Mouse (Mus musculus): ENCODE measurements at regions not wholly inside any gene's neighbourhood (a gene's known extent, or its start where the extent isn't known, plus 50 kb on each side); places are given as distances from the start of the nearest gene placed in this dataset.

DNA sequence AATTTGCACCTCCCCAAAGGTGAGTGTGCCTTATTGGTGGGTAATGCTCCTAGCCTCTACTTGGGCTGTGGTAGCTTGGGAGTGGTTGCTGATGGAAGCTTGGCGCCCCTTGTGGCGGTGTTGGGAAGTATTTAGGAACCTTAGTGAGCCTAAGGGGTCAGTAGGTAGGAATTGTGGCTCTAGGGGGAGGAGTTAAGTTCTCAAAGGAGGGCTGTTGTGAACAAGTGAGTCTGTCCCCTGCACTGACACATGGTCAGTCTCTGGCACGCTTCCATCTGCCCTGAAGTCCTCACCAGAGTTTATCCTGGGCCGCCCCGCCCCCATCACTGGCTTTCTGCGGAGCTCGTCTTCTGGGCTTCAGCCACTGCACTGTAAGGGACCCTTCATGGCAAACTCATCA is 364.9 kb downstream of the Agtpbp1 start:
- ATAC-seq (ENCODE audit: low read depth): no peak
- Histone ChIP-seq H3K9ac (no peak overlapping the region), H3K4me2 (no peak overlapping the region), H3K9me3 (no peaks in the 10 kb centered on the region), H3K27me3 (no peaks in the 10 kb centered on the region), H3K4me3 (no peak overlapping the region), H3K27ac (replicated peaks) (no peak overlapping the region), H3K36me3 (no peaks in the 10 kb centered on the region), H3K4me1 (replicated peaks) (no peaks in the 10 kb centered on the region; the same call in 1 of the 2 replicates)
- WGBS: 34% methylated on average over 7 of the region's 7 CpGs

DNA sequence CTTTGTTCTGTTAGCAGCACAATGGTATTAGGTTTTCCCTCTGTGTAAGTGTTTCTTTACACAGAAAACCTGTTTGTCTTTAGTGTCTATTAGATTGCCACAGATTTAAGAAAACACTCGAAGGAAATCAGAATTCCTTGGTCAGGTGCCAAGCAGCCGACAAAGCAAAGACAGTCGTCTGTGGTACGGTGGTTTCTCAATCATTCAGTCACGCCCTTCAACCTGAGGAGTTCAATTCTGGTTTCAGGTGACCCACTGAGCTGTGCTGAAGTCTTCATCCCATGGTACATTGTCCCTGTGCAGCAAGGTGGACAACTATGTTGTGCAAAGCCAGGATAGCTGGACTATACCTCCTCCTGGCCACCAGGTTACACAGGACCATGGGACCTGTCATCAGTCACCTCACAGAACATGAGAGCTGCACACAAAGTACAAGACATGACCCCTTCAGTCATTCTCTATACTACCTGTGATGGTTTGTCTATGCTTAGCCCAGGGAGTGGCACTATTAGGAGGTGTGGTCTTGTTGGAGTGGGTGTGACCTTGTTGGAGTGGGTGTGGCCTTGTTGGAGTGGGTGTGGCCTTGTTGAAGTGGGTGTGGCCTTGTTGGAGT is 368.2 kb downstream of the Agtpbp1 start:
- Histone ChIP-seq H3K4me2 (no peak overlapping the region), H3K4me1 (replicated peaks) (no peaks in the 10 kb centered on the region; the same call in 1 of the 2 replicates), H3K4me3 (no peak overlapping the region), H3K27me3 (no peaks in the 10 kb centered on the region), H3K9ac (no peak overlapping the region), H3K9me3 (no peaks in the 10 kb centered on the region), H3K27ac (replicated peaks) (no peak overlapping the region), H3K36me3 (no peaks in the 10 kb centered on the region)
- no peak for ATAC-seq (ENCODE audit: low read depth)
- WGBS: 63% methylated on average over 5 of the region's 5 CpGs

DNA sequence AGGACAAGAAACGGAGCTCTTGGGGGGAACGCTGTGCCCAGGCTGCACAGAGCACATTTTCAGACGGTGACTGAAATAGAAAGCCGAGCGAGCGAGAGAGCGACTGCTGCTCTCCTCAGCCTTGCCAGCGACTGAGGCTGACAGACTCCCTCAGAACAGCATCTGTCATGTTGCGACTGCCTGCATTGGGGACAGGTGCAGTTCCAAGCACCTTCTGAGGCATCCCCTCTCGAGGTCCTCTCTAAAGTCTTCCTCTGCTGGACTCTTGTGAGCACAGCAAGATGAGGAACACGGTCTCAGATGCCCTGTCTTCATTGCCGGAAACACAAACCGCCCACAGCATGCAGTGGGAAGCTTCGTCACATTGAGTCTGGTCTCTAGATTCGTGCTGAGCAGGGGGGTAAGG is 372.7 kb downstream of the Agtpbp1 start:
- Histone ChIP-seq H3K4me3 (no peak overlapping the region), H3K27me3 (no peaks in the 10 kb centered on the region), H3K4me1 (replicated peaks) (no peaks in the 10 kb centered on the region), H3K27ac (replicated peaks) (no peak overlapping the region), H3K9me3 (no peaks in the 10 kb centered on the region), H3K4me2 (no peak overlapping the region), H3K36me3 (no peaks in the 10 kb centered on the region), H3K9ac (no peak overlapping the region)
- WGBS: 81% methylated on average over 15 of the region's 15 CpGs
- ATAC-seq (ENCODE audit: low read depth): no peak

DNA sequence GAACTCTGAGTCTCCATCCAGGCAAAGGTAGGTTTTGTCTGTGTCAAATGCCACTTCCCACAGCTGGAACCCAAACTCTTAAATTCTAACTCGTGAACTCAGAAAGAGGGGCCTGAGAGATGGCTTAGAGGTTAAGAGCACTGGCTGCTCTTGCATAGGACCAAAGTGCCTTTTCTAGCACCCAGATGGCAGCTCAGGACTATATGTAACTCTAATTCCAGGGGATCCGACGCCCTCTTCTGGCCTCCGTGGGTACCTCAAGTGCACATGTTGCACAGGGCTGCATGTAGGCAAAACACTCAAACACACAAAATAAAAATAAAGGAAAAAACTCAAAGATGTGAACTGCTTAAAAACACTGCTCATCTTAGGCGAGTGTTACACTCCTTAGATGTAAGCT is 374.2 kb downstream of the Agtpbp1 start:
- WGBS: 59% methylated on average over 5 of the region's 5 CpGs
- no peak for ATAC-seq (ENCODE audit: low read depth)

DNA sequence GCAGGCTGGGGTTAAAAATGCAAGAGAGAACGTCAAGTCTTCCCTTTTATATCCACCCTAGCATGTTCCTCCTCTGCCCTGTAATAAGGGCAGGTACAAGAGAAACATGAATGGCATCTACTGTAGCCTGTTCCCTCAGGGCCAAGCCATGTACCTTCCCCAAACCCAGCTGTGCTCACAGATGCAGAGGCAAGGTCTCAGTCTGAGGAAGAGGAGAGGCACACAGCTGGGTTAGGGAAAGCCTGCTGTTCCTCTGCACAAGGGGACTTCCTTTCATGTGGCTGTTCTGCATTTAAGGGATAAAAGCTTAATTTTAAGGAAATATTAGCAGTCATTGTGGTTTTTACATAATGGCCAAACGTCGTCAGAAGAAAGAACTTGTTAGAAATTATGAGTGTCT is 378.8 kb downstream of the Agtpbp1 start:
- 89% methylated on average over 3 of the region's 3 CpGs for WGBS
- H3K4me1 ChIP-seq (replicated peaks): no peaks in the 10 kb centered on the region
- no peaks in the 10 kb centered on the region for H3K9me3 ChIP-seq
- H3K4me2 ChIP-seq: no peak overlapping the region
- H3K9ac ChIP-seq: no peak overlapping the region
- no peaks in the 10 kb centered on the region for H3K27me3 ChIP-seq
- no peak overlapping the region for H3K27ac ChIP-seq (replicated peaks)
- ATAC-seq (ENCODE audit: low read depth): no peak
- H3K36me3 ChIP-seq: no peaks in the 10 kb centered on the region
- H3K4me3 ChIP-seq: no peak overlapping the region

More for the DNA sequence above, 374.2 kb downstream of the Agtpbp1 start:
- no peak overlapping the region for H3K4me2 ChIP-seq
- no peaks in the 10 kb centered on the region for H3K27me3 ChIP-seq
- H3K4me1 ChIP-seq (replicated peaks): no peaks in the 10 kb centered on the region
- H3K36me3 ChIP-seq: no peaks in the 10 kb centered on the region
- no peak overlapping the region for H3K4me3 ChIP-seq
- no peak overlapping the region for H3K27ac ChIP-seq (replicated peaks)
- no peaks in the 10 kb centered on the region for H3K9me3 ChIP-seq
- H3K9ac ChIP-seq: no peak overlapping the region

DNA sequence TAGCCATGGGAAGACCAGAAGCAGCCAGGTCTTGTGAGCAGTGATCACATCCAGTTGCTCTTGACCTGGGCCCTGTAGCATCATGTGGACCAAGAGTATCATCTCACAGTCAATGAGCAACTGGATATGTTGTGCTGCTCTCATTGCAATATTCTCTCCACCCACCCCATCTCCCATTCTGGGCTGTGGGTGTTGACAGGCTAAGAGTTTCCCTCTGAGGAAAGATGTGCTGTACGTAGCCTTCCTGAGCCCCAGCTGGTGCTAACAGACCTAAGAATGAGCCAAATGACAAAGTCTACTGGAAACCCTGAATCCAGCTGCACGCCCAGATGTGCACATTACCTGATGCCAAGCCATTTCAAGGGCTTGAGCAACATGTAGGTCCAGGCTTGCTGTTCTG is 380.5 kb downstream of the Agtpbp1 start:
- Histone ChIP-seq H3K4me2 (no peak overlapping the region), H3K27me3 (no peaks in the 10 kb centered on the region), H3K4me1 (replicated peaks) (no peaks in the 10 kb centered on the region), H3K4me3 (no peak overlapping the region), H3K9me3 (no peaks in the 10 kb centered on the region), H3K36me3 (no peaks in the 10 kb centered on the region), H3K9ac (no peak overlapping the region), H3K27ac (replicated peaks) (no peak overlapping the region)
- WGBS: 83% methylated on average over 2 of the region's 2 CpGs
- ATAC-seq (ENCODE audit: low read depth): no peak

DNA sequence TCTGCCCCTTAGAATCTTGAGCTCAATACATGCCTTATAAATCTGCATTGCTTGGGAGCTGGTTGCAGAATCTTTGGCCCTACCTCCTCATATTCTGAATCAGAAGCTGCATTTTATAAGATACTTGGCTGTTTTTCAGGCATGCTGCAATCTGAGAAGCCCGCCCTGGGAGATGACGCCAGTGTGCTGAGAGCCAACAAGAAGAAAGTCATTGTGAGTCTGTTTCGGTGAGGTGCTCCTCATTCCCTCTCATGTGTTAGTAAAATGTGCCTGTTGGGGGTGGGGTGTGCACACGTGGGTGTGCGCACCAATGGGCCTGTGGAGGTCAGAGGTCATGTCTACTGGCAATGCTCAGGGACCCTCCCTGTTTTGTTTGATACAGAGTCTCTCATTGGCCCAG is 388.7 kb downstream of the Agtpbp1 start:
- H3K36me3 ChIP-seq: no peaks in the 10 kb centered on the region
- ATAC-seq (ENCODE audit: low read depth): no peak
- 75% methylated on average over 5 of the region's 5 CpGs for WGBS
- no peak overlapping the region for H3K4me3 ChIP-seq
- H3K4me1 ChIP-seq (replicated peaks): no peaks in the 10 kb centered on the region
- no peak overlapping the region for H3K27ac ChIP-seq (replicated peaks)
- H3K27me3 ChIP-seq: no peaks in the 10 kb centered on the region
- no peak overlapping the region for H3K9ac ChIP-seq
- no peaks in the 10 kb centered on the region for H3K9me3 ChIP-seq
- H3K4me2 ChIP-seq: no peak overlapping the region

DNA sequence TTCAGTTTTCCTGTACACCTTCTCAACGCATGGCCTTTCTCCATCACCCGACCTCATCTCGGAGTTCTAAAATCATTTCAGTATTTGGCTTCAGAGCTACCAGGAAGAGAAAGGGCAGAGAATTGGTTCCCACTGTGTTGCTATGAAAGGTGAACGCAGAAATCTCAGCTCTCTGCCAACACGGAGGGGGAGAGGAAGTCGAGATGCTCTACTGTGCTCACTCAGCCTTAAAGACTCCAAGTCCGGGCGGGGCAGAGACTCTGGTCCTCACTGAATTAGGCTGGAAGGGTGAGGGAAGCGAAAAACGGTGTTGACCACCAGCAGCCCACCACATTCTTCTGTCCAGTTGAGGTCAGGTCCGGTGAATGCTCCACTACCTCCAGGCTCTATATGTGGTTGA is 382.1 kb downstream of the Ntrk2 start:
- Histone ChIP-seq H3K27me3 (no peaks in the 10 kb centered on the region), H3K9ac (no peak overlapping the region), H3K4me3 (no peak overlapping the region), H3K4me1 (replicated peaks) (no peaks in the 10 kb centered on the region), H3K36me3 (no peaks in the 10 kb centered on the region), H3K4me2 (no peak overlapping the region), H3K9me3 (peaks cover 5% of the 10 kb centered on the region; the same call in 1 of the 2 replicates), H3K27ac (replicated peaks) (no peak overlapping the region)
- ATAC-seq (ENCODE audit: low read depth): no peak
- 88% methylated on average over 11 of the region's 11 CpGs for WGBS
